Mouse (Mus musculus): Measurements from ENCODE around the gene Prkce. TPM values are rescaled to one million over a fixed set of nuclear protein-coding genes. Genes with fewer than 3 reads are reported as not detected.

Prkce gene
- polyA plus RNA-seq, 1 experiment from 2014 or later, result 11.0 TPM

DNA sequence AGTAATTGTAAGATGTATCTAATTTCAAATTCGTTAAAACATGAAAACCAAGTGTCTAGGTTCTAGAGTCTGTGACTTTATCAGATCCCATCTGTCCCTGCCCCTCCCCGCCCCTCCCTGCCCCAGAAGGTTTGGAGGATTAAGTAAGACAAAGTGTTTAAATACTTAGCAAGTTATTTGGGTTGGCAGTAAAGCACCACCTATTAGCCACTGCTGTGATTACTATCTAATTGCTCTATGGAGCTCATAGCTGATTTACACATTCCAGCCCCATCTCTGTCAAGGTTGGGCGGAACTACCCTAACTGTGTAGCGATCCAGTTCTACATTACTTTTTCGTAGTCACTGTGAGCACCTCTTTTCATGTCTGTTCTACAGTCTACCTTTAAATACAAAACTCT lies 418.9 kb downstream of the Prkce start:
- no peak overlapping the region for H3K27ac ChIP-seq
- no peaks in the 10 kb centered on the region for H3K9me3 ChIP-seq (replicated peaks)
- WGBS, result 84% methylated on average over 5 of the region's 5 CpGs
- H3K27me3 ChIP-seq, result no peaks in the 10 kb centered on the region
- no peak overlapping the region for H3K4me3 ChIP-seq
- H3K4me1 ChIP-seq, result no peaks in the 10 kb centered on the region; the same call in 1 of the 2 replicates
- no peak for ATAC-seq (ENCODE audit: low FRiP score)
- H3K4me2 ChIP-seq (replicated peaks), result no peak overlapping the region
- no peaks in the 10 kb centered on the region for H3K36me3 ChIP-seq
- H3K9ac ChIP-seq, result no peak overlapping the region

DNA sequence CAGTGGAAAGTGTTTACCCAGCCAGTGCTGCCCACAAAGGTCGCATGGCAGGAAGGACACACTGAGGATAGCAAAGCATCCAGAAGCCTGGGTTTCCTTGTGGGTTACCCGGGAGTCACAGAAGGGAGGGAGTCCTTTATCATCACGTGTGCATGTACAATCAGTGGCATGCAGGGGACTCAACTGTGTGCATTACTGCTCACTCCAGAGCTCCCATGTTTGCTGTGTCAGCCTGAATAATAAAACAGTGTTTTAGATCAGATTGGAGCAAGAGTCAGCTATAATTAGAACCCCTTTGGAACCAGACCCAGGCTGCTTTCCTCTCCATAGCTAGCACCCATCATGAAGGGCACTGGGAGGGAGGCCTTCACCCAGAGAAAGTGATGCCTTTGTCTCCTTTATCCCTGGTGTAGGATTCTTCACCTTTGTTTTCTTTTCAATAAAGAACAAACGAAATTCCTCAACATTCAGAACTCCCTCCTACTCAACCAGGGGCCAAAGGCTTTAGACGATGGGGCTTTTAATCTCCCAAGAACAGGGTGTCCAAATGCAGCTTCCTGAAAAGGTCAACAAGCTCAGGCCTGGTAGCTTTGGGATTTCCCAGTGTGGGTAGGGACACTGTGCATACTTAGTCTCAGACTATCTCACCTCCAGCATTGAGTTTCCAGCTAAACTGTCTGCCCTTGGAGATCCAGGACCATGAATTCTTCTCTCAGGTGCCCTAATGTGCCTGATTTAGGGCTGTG lies 421.3 kb downstream of the Prkce start:
- Histone ChIP-seq H3K27ac (no peak overlapping the region), H3K4me2 (replicated peaks) (no peak overlapping the region), H3K9me3 (replicated peaks) (no peaks in the 10 kb centered on the region), H3K9ac (no peak overlapping the region), H3K27me3 (no peaks in the 10 kb centered on the region), H3K4me3 (no peak overlapping the region), H3K36me3 (no peaks in the 10 kb centered on the region), H3K4me1 (no peaks in the 10 kb centered on the region; the same call in 1 of the 2 replicates)
- ATAC-seq (ENCODE audit: low FRiP score), result no peak
- 64% methylated on average over 5 of the region's 5 CpGs for WGBS

DNA sequence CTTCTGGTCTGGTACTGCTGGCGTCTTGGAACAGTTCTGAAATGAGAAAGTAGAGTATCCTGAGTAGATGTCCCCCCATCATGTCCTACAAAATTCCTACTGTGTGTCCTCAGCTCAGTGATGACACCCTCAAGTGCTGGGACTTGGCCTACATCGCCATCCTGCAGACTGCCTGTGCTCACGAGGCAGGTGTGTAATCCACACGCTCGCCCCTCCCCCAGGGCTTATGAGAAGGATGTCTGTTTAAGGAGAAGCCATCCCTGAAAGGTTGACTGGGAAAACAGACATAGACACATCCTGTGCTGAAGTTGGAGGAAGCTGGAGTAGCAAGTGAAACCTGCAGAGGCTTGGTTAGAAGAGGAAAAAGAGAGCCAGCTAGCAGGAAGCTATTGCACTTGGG lies 422.1 kb downstream of the Prkce start:
- Histone ChIP-seq H3K4me1 (no peaks in the 10 kb centered on the region; the same call in 1 of the 2 replicates), H3K4me2 (replicated peaks) (no peak overlapping the region), H3K27ac (no peak overlapping the region), H3K36me3 (no peaks in the 10 kb centered on the region), H3K9ac (no peak overlapping the region), H3K9me3 (replicated peaks) (no peaks in the 10 kb centered on the region), H3K4me3 (no peak overlapping the region), H3K27me3 (no peaks in the 10 kb centered on the region)
- WGBS, result 91% methylated on average over 5 of the region's 5 CpGs
- no peak for ATAC-seq (ENCODE audit: low FRiP score)

DNA sequence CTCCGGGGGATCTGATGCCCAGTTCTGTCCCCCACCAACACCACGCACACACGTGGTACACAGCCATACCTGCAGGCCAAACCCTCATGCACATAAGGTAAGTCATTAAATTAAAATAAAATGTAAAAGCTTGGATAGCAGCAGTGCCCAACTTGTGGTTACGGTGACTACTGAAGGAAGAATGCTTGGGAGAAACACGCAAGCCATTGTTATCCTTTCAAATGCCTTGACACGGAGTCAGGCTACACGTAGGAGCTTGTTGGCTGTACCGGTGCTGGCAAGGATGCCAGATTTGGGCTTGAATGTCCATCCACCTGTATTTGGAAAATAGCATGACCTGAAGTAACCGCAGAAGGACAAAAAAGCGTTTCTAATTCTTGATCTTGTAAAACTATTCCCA lies 423.7 kb downstream of the Prkce start:
- no peak overlapping the region for H3K4me3 ChIP-seq
- no peaks in the 10 kb centered on the region for H3K27me3 ChIP-seq
- no peaks in the 10 kb centered on the region for H3K36me3 ChIP-seq
- WGBS, result 86% methylated on average over 10 of the region's 10 CpGs
- no peak overlapping the region for H3K27ac ChIP-seq
- H3K4me1 ChIP-seq, result no peaks in the 10 kb centered on the region; the same call in 1 of the 2 replicates
- no peak for ATAC-seq (ENCODE audit: low FRiP score)
- H3K9me3 ChIP-seq (replicated peaks), result no peaks in the 10 kb centered on the region
- no peak overlapping the region for H3K9ac ChIP-seq
- H3K4me2 ChIP-seq (replicated peaks), result no peak overlapping the region

GRCm38 (mm10) chr17:86592991-86593586 lies 425.5 kb downstream of the Prkce start:
- H3K9me3 ChIP-seq (replicated peaks), result no peaks in the 10 kb centered on the region
- ATAC-seq (ENCODE audit: low FRiP score), result no peak
- H3K9ac ChIP-seq, result no peak overlapping the region
- no peak overlapping the region for H3K4me3 ChIP-seq
- H3K36me3 ChIP-seq, result no peaks in the 10 kb centered on the region
- no peak overlapping the region for H3K27ac ChIP-seq
- H3K4me2 ChIP-seq (replicated peaks), result no peak overlapping the region
- H3K27me3 ChIP-seq, result no peaks in the 10 kb centered on the region
- no peaks in the 10 kb centered on the region; the same call in 1 of the 2 replicates for H3K4me1 ChIP-seq
- WGBS, result 65% methylated on average over 6 of the region's 6 CpGs

- ATAC-seq (ENCODE audit: low FRiP score), result no peak
- Histone ChIP-seq H3K4me3 (no peak overlapping the region), H3K36me3 (no peaks in the 10 kb centered on the region), H3K4me1 (no peaks in the 10 kb centered on the region), H3K27me3 (no peaks in the 10 kb centered on the region), H3K27ac (no peak overlapping the region), H3K9ac (no peak overlapping the region), H3K9me3 (replicated peaks) (no peaks in the 10 kb centered on the region), H3K4me2 (replicated peaks) (no peak overlapping the region)
- 82% methylated on average over 9 of the region's 9 CpGs for WGBS
Measured at GRCm38 (mm10) chr17:86595526-86595925, 427.9 kb downstream of the Prkce start.

DNA sequence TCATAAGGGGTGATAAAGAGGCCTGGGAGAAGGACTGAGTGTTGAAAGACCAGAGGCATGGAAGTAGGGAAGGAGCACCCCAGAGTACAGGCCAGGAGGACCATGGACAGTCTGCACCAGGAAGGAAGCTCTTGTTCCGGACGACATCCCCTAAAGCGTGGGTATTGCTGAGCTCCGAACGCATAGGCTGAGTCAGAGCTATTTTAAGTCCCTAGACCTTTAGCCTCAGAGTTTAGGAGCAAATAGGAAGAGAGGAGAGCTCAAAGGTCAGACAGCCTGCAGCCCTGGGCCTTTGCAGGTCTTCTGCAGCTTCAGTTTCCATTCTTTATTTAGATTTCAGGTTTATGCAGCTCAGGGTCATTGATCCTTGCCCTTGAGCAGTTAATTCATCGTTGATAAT lies 433.5 kb downstream of the Prkce start:
- Histone ChIP-seq H3K27ac (no peak overlapping the region), H3K9ac (no peak overlapping the region), H3K27me3 (no peaks in the 10 kb centered on the region), H3K4me1 (no peaks in the 10 kb centered on the region), H3K4me2 (replicated peaks) (no peak overlapping the region), H3K9me3 (replicated peaks) (no peaks in the 10 kb centered on the region), H3K36me3 (no peaks in the 10 kb centered on the region), H3K4me3 (no peak overlapping the region)
- ATAC-seq (ENCODE audit: low FRiP score), result no peak
- WGBS, result 70% methylated on average over 6 of the region's 6 CpGs

- WGBS, result 85% methylated on average over 2 of the region's 2 CpGs
- Histone ChIP-seq H3K4me1 (no peaks in the 10 kb centered on the region), H3K27me3 (no peaks in the 10 kb centered on the region), H3K36me3 (no peaks in the 10 kb centered on the region), H3K4me3 (no peak overlapping the region), H3K9me3 (replicated peaks) (no peaks in the 10 kb centered on the region), H3K4me2 (replicated peaks) (no peak overlapping the region), H3K9ac (no peak overlapping the region), H3K27ac (no peak overlapping the region)
- no peak for ATAC-seq (ENCODE audit: low FRiP score)
Measured at GRCm38 (mm10) chr17:86601901-86602300, 434.3 kb downstream of the Prkce start.

- H3K4me2 ChIP-seq (replicated peaks), result no peak overlapping the region
- no peak overlapping the region for H3K27ac ChIP-seq
- H3K9ac ChIP-seq, result no peak overlapping the region
- no peaks in the 10 kb centered on the region for H3K36me3 ChIP-seq
- no peak overlapping the region for H3K4me3 ChIP-seq
- 89% methylated on average over 5 of the region's 5 CpGs for WGBS
- no peaks in the 10 kb centered on the region for H3K9me3 ChIP-seq (replicated peaks)
- no peak for ATAC-seq (ENCODE audit: low FRiP score)
- no peaks in the 10 kb centered on the region for H3K27me3 ChIP-seq
- no peaks in the 10 kb centered on the region for H3K4me1 ChIP-seq
Measured at GRCm38 (mm10) chr17:86603848-86604444, 436.4 kb downstream of the Prkce start.

DNA sequence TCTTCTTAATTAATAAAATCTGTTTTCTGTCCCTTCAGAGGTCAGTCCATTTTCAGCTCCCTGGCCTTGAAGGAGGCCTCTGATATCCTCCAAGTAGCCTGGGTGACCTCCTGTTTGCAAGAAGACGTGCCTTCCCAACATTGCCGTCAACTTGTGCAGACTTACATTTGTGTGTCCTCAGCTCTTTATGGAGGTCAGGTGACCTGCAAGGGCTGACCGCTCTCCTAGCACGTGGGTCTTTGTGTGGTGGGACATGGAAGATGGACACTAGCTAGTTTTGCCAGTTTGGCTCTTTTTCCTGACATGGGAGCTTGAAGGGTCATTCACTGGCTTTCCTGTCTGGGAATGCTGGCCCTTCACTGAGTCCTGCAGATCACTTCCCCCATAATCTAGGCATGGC lies 440.4 kb downstream of the Prkce start:
- Histone ChIP-seq H3K27ac (no peak overlapping the region), H3K36me3 (no peaks in the 10 kb centered on the region), H3K9me3 (replicated peaks) (no peaks in the 10 kb centered on the region), H3K4me2 (replicated peaks) (no peak overlapping the region), H3K4me1 (no peaks in the 10 kb centered on the region), H3K27me3 (no peaks in the 10 kb centered on the region), H3K4me3 (no peak overlapping the region), H3K9ac (no peak overlapping the region)
- 92% methylated on average over 4 of the region's 4 CpGs for WGBS
- no peak for ATAC-seq (ENCODE audit: low FRiP score)

- Histone ChIP-seq H3K27me3 (no peaks in the 10 kb centered on the region), H3K36me3 (no peaks in the 10 kb centered on the region), H3K9me3 (replicated peaks) (no peaks in the 10 kb centered on the region), H3K9ac (no peak overlapping the region), H3K4me2 (replicated peaks) (no peak overlapping the region), H3K27ac (no peak overlapping the region), H3K4me3 (no peak overlapping the region), H3K4me1 (no peaks in the 10 kb centered on the region)
- WGBS, result 87% methylated on average over 8 of the region's 8 CpGs
- ATAC-seq (ENCODE audit: low FRiP score), result no peak
Measured at GRCm38 (mm10) chr17:86610271-86610969, 442.8 kb downstream of the Prkce start.

- no peak overlapping the region for H3K4me2 ChIP-seq (replicated peaks)
- no peaks in the 10 kb centered on the region for H3K36me3 ChIP-seq
- H3K27ac ChIP-seq, result no peak overlapping the region
- no peak overlapping the region for H3K9ac ChIP-seq
- no peak for ATAC-seq (ENCODE audit: low FRiP score)
- H3K4me1 ChIP-seq, result no peaks in the 10 kb centered on the region
- H3K27me3 ChIP-seq, result no peaks in the 10 kb centered on the region
- no peaks in the 10 kb centered on the region for H3K9me3 ChIP-seq (replicated peaks)
- WGBS, result 75% methylated on average over 5 of the region's 5 CpGs
- H3K4me3 ChIP-seq, result no peak overlapping the region
Measured at GRCm38 (mm10) chr17:86611772-86612171, 444.2 kb downstream of the Prkce start.
